Mouse (Mus musculus) E14TG2a.4 (cell line): ENCODE measurements around the gene Dennd1c.

Experiments
- CTCF ChIP-seq: conservative IDR thresholded peaks from 2 replicates; pipeline ENCODE4 v1.5.1; 2014; ENCODE audit warnings: low read length
- NANOG ChIP-seq: IDR thresholded peaks from 2 replicates; pipeline ENCODE4 v1.6.1; 2014; ENCODE audit warnings: borderline replicate concordance, low read length, mixed read lengths
- POU5F1 ChIP-seq: IDR thresholded peaks from 2 replicates; pipeline ENCODE4 v1.6.1; 2014; ENCODE audit warnings: low read length, borderline replicate concordance

DNA sequence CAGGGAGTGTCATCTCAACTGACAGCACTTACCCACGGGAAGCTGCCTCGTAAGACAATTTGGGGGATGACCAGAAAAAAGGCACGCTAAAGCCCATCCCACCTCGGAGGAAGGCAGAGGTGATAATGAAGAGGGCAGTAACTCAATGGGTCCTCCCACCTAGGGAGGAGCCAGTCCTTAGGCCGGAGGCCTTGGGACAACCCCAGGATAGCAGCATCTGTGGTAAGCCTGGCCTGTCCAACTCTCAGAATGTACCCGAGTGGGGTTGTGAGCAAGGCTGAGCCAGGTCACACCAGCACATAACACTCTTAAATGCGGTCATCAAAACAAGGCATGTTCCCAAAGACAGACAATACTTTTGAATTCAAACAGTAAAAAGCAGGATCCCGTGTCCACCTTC lies 48.6 kb downstream of the Dennd1c start:
- TF ChIP-seq CTCF: no peak
- no peak for TF ChIP-seq POU5F1
- TF ChIP-seq NANOG: no peak
